Mouse (Mus musculus): ENCODE measurements at regions not wholly inside any gene's neighbourhood (a gene's known extent, or its start where the extent isn't known, plus 50 kb on each side); places are given as distances from the start of the nearest gene placed in this dataset.

GRCm38 (mm10) chr17:54214804-54215203, 84.0 kb downstream of the Slc5a7 start:
- no peaks in the 10 kb centered on the region for H3K27me3 ChIP-seq (replicated peaks; ENCODE audit: control insufficient read depth, insufficient read depth, low read length)
- WGBS = 83% methylated on average over 3 of the region's 3 CpGs
- ATAC-seq (no peak), DNase-seq (ENCODE audit: low spot score) (no peak)
- H3K4me3 ChIP-seq (ENCODE audit: low read depth, low read length) = no peak overlapping the region
- H3K4me2 ChIP-seq (ENCODE audit: low read length) = no peak overlapping the region
- no peak overlapping the region for H3K27ac ChIP-seq (ENCODE audit: low read depth, low read length)
- H3K36me3 ChIP-seq (ENCODE audit: control insufficient read depth, insufficient read depth, low read length) = no peaks in the 10 kb centered on the region
- no peaks in the 10 kb centered on the region for H3K9me3 ChIP-seq (replicated peaks; ENCODE audit: control insufficient read depth, low read length)
- H3K9ac ChIP-seq (ENCODE audit: low read length) = no peak overlapping the region
- H3K4me1 ChIP-seq (ENCODE audit: control insufficient read depth, insufficient read depth, low read length) = no peaks in the 10 kb centered on the region

- H3K27ac ChIP-seq (ENCODE audit: low read depth, low read length) = no peak overlapping the region
- no peaks in the 10 kb centered on the region for H3K9me3 ChIP-seq (replicated peaks; ENCODE audit: control insufficient read depth, low read length)
- no peak overlapping the region for H3K4me2 ChIP-seq (ENCODE audit: low read length)
- DNase-seq (ENCODE audit: low spot score) = peak; percentile 4
- H3K9ac ChIP-seq (ENCODE audit: low read length) = no peak overlapping the region
- no peaks in the 10 kb centered on the region for H3K27me3 ChIP-seq (replicated peaks; ENCODE audit: control insufficient read depth, insufficient read depth, low read length)
- H3K4me1 ChIP-seq (ENCODE audit: control insufficient read depth, insufficient read depth, low read length) = no peaks in the 10 kb centered on the region
- no peak overlapping the region for H3K4me3 ChIP-seq (ENCODE audit: low read depth, low read length)
- WGBS = 51% methylated on average over 3 of the region's 3 CpGs
- no peak for ATAC-seq
- H3K36me3 ChIP-seq (ENCODE audit: control insufficient read depth, insufficient read depth, low read length) = no peaks in the 10 kb centered on the region
Observed at GRCm38 (mm10) chr17:54201710-54202109, 97.1 kb downstream of the Slc5a7 start.

GRCm38 (mm10) chr17:54192231-54192573, 106.6 kb downstream of the Slc5a7 start:
- H3K4me1 ChIP-seq (ENCODE audit: control insufficient read depth, insufficient read depth, low read length) = no peaks in the 10 kb centered on the region
- 54% methylated on average over 3 of the region's 3 CpGs for WGBS
- no peak overlapping the region for H3K4me3 ChIP-seq (ENCODE audit: low read depth, low read length)

GRCm38 (mm10) chr17:54191526-54192230, 107.2 kb downstream of the Slc5a7 start:
- no peaks in the 10 kb centered on the region for H3K36me3 ChIP-seq (ENCODE audit: control insufficient read depth, insufficient read depth, low read length)
- no peaks in the 10 kb centered on the region for H3K27me3 ChIP-seq (replicated peaks; ENCODE audit: control insufficient read depth, insufficient read depth, low read length)
- no peaks in the 10 kb centered on the region for H3K4me1 ChIP-seq (ENCODE audit: control insufficient read depth, insufficient read depth, low read length)
- H3K4me3 ChIP-seq (ENCODE audit: low read depth, low read length) = no peak overlapping the region
- DNase-seq (ENCODE audit: low spot score) (peak; percentile 77), ATAC-seq (peak; percentile 94)
- H3K9me3 ChIP-seq (replicated peaks; ENCODE audit: control insufficient read depth, low read length) = no peaks in the 10 kb centered on the region
- 35% methylated on average over 5 of the region's 5 CpGs for WGBS
- no peak overlapping the region for H3K9ac ChIP-seq (ENCODE audit: low read length)
- no peak overlapping the region for H3K27ac ChIP-seq (ENCODE audit: low read depth, low read length)
- no peak overlapping the region for H3K4me2 ChIP-seq (ENCODE audit: low read length)

More at GRCm38 (mm10) chr17:54192231-54192573, 106.6 kb downstream of the Slc5a7 start:
- H3K36me3 ChIP-seq (ENCODE audit: control insufficient read depth, insufficient read depth, low read length) = no peaks in the 10 kb centered on the region
- H3K4me2 ChIP-seq (ENCODE audit: low read length) = no peak overlapping the region
- no peak overlapping the region for H3K27ac ChIP-seq (ENCODE audit: low read depth, low read length)
- ATAC-seq (no peak), DNase-seq (ENCODE audit: low spot score) (no peak)
- H3K9me3 ChIP-seq (replicated peaks; ENCODE audit: control insufficient read depth, low read length) = no peaks in the 10 kb centered on the region
- H3K27me3 ChIP-seq (replicated peaks; ENCODE audit: control insufficient read depth, insufficient read depth, low read length) = no peaks in the 10 kb centered on the region
- H3K9ac ChIP-seq (ENCODE audit: low read length) = no peak overlapping the region

- no peak for ATAC-seq
- Histone ChIP-seq H3K36me3 (ENCODE audit: control insufficient read depth, insufficient read depth, low read length) (no peaks in the 10 kb centered on the region), H3K4me3 (ENCODE audit: low read depth, low read length) (no peak overlapping the region), H3K9me3 (replicated peaks; ENCODE audit: control insufficient read depth, low read length) (no peaks in the 10 kb centered on the region), H3K4me2 (ENCODE audit: low read length) (no peak overlapping the region), H3K27me3 (replicated peaks; ENCODE audit: control insufficient read depth, insufficient read depth, low read length) (no peaks in the 10 kb centered on the region), H3K9ac (ENCODE audit: low read length) (no peak overlapping the region), H3K27ac (ENCODE audit: low read depth, low read length) (no peak overlapping the region), H3K4me1 (ENCODE audit: control insufficient read depth, insufficient read depth, low read length) (no peaks in the 10 kb centered on the region)
- no peak for DNase-seq (ENCODE audit: low spot score)
Observed at GRCm38 (mm10) chr17:54188997-54189553, 109.8 kb downstream of the Slc5a7 start.

- DNase-seq (ENCODE audit: low spot score) (no peak), ATAC-seq (no peak)
- Histone ChIP-seq H3K27ac (ENCODE audit: low read depth, low read length) (no peak overlapping the region), H3K27me3 (replicated peaks; ENCODE audit: control insufficient read depth, insufficient read depth, low read length) (no peaks in the 10 kb centered on the region), H3K4me2 (ENCODE audit: low read length) (no peak overlapping the region), H3K4me1 (ENCODE audit: control insufficient read depth, insufficient read depth, low read length) (no peaks in the 10 kb centered on the region), H3K9ac (ENCODE audit: low read length) (no peak overlapping the region), H3K36me3 (ENCODE audit: control insufficient read depth, insufficient read depth, low read length) (no peaks in the 10 kb centered on the region), H3K4me3 (ENCODE audit: low read depth, low read length) (no peak overlapping the region), H3K9me3 (replicated peaks; ENCODE audit: control insufficient read depth, low read length) (no peaks in the 10 kb centered on the region)
Observed at GRCm38 (mm10) chr17:54182073-54182472, 116.8 kb downstream of the Slc5a7 start.

- Histone ChIP-seq H3K27me3 (replicated peaks; ENCODE audit: control insufficient read depth, insufficient read depth, low read length) (no peaks in the 10 kb centered on the region), H3K4me1 (ENCODE audit: control insufficient read depth, insufficient read depth, low read length) (no peaks in the 10 kb centered on the region), H3K4me2 (ENCODE audit: low read length) (no peak overlapping the region), H3K4me3 (ENCODE audit: low read depth, low read length) (no peak overlapping the region), H3K9ac (ENCODE audit: low read length) (no peak overlapping the region), H3K27ac (ENCODE audit: low read depth, low read length) (no peak overlapping the region), H3K36me3 (ENCODE audit: control insufficient read depth, insufficient read depth, low read length) (no peaks in the 10 kb centered on the region), H3K9me3 (replicated peaks; ENCODE audit: control insufficient read depth, low read length) (no peaks in the 10 kb centered on the region)
- DNase-seq (ENCODE audit: low spot score) (no peak), ATAC-seq (no peak)
- WGBS = 91% methylated on average over 2 of the region's 2 CpGs
Observed at GRCm38 (mm10) chr17:54180563-54180962, 118.3 kb downstream of the Slc5a7 start.

GRCm38 (mm10) chr17:54170762-54171161, 128.1 kb downstream of the Slc5a7 start:
- H3K4me1 ChIP-seq (ENCODE audit: control insufficient read depth, insufficient read depth, low read length) = no peaks in the 10 kb centered on the region
- H3K36me3 ChIP-seq (ENCODE audit: control insufficient read depth, insufficient read depth, low read length) = no peaks in the 10 kb centered on the region
- H3K27ac ChIP-seq (ENCODE audit: low read depth, low read length) = no peak overlapping the region
- ATAC-seq (no peak), DNase-seq (ENCODE audit: low spot score) (no peak)
- WGBS = 77% methylated on average over 1 of the region's 1 CpGs
- no peak overlapping the region for H3K9ac ChIP-seq (ENCODE audit: low read length)
- H3K9me3 ChIP-seq (replicated peaks; ENCODE audit: control insufficient read depth, low read length) = no peaks in the 10 kb centered on the region
- no peak overlapping the region for H3K4me3 ChIP-seq (ENCODE audit: low read depth, low read length)
- H3K4me2 ChIP-seq (ENCODE audit: low read length) = no peak overlapping the region
- H3K27me3 ChIP-seq (replicated peaks; ENCODE audit: control insufficient read depth, insufficient read depth, low read length) = no peaks in the 10 kb centered on the region

GRCm38 (mm10) chr17:54168039-54168438, 130.8 kb downstream of the Slc5a7 start:
- WGBS = 22% methylated on average over 1 of the region's 1 CpGs
- Histone ChIP-seq H3K4me1 (ENCODE audit: control insufficient read depth, insufficient read depth, low read length) (no peaks in the 10 kb centered on the region), H3K4me2 (ENCODE audit: low read length) (no peak overlapping the region), H3K9me3 (replicated peaks; ENCODE audit: control insufficient read depth, low read length) (no peaks in the 10 kb centered on the region), H3K27me3 (replicated peaks; ENCODE audit: control insufficient read depth, insufficient read depth, low read length) (no peaks in the 10 kb centered on the region), H3K27ac (ENCODE audit: low read depth, low read length) (no peak overlapping the region), H3K9ac (ENCODE audit: low read length) (no peak overlapping the region), H3K36me3 (ENCODE audit: control insufficient read depth, insufficient read depth, low read length) (no peaks in the 10 kb centered on the region), H3K4me3 (ENCODE audit: low read depth, low read length) (no peak overlapping the region)
- ATAC-seq = no peak
- no peak for DNase-seq (ENCODE audit: low spot score)

All from forebrain, embryonic 14.5 days (tissue).